Mouse (Mus musculus) heart, adult 2 months (tissue): Measurements from ENCODE around the gene Rnf180. TPM values are rescaled to one million over a fixed set of nuclear protein-coding genes. Genes with fewer than 3 reads are reported as not detected.
A peak's percentile ranks its signal among the peaks of the same experiment; 100 is the strongest.

Experiments used
- DNase-seq, 2 experiments: peaks; one replicate each; pipeline ENCODE4 v3.0.0; 2021
- H3K27ac ChIP-seq: fragments of 200-600 bp; 2 replicates; pipeline ENCODE4 v1.8.1; 2022
- H3K27me3 ChIP-seq: fragments of 200-500 bp; 2 replicates; pipeline ENCODE4 v1.6.1; 2012; ENCODE audit warnings: mild to moderate bottlenecking, low read length, inconsistent platforms, mixed read lengths; ENCODE audit not compliant: control insufficient read depth, insufficient read depth
- H3K36me3 ChIP-seq: fragments of 200-500 bp; 2 replicates; pipeline ENCODE4 v1.6.1; 2012; ENCODE audit warnings: low read length, inconsistent platforms; ENCODE audit not compliant: control insufficient read depth, insufficient read depth
- H3K4me1 ChIP-seq: fragments of 200-500 bp; 2 replicates; pipeline ENCODE4 v1.6.1; 2011; ENCODE audit warnings: low read length; ENCODE audit not compliant: control insufficient read depth, insufficient read depth
- H3K4me3 ChIP-seq: fragments of 200-600 bp; 2 replicates; pipeline ENCODE4 v1.8.1; 2022
- H3K79me2 ChIP-seq: fragments of 200-500 bp; replicated peaks from 2 replicates; pipeline ENCODE4 v1.6.1; 2012; ENCODE audit warnings: mild to moderate bottlenecking, inconsistent platforms, low read length, moderate library complexity, mixed read lengths; ENCODE audit not compliant: control insufficient read depth, insufficient read depth
- H3K9ac ChIP-seq: fragments of 200-500 bp; 2 replicates; pipeline ENCODE4 v1.6.1; 2012; ENCODE audit warnings: low read depth, mild to moderate bottlenecking, control low read depth, inconsistent platforms, low read length, mixed read lengths
- CTCF ChIP-seq: fragments of 200-600 bp; IDR thresholded peaks from 2 replicates; pipeline ENCODE4 v1.8.1; 2022; ENCODE audit warnings: antibody characterized with exemption, mild to moderate bottlenecking, moderate library complexity
- EP300 ChIP-seq: fragments of 200-500 bp; IDR thresholded peaks from 2 replicates; pipeline ENCODE4 v1.6.1; 2011; ENCODE audit warnings: low read depth, low read length, control low read depth; ENCODE audit not compliant: insufficient read depth
- POLR2A ChIP-seq: fragments of 200-500 bp; IDR thresholded peaks from 2 replicates; pipeline ENCODE4 v1.6.1; 2011; ENCODE audit warnings: mild to moderate bottlenecking, low read depth, low read length, control low read depth; ENCODE audit not compliant: insufficient read depth
- WGBS: fragments of 180-500 bp; shearing (Covaris S2); methylation state at CpG from one replicate; pipeline ENCODE4 v1.1.7; 2018; 5-methylcytosine and 5-hydroxymethylcytosine counted together
- intact Hi-C: fragments of 180-260 bp; cut with DNase I; formaldehyde crosslinking; loops from one replicate; pipeline ENCODE4 v1.15.1; 2025
- polyA plus RNA-seq: library from polyadenylated mRNA; depleted of rRNA; stranded (reverse); fragments of >200 nt; gene quantifications from 2 replicates; pipeline ENCODE4 v1.2.3, GENCODE M21; 2012
- total RNA-seq, 2 experiments: library from RNA; stranded (reverse); gene quantifications; 2 replicates each; pipeline ENCODE4 v1.2.3; 2021

Rnf180 gene
- total and polyA plus RNA-seq, 3 experiments = 0.29 to 0.89 (median 0.68) TPM

GRCm38 (mm10) chr13:105132776-105133175 lies 161.8 kb downstream of the Rnf180 start:
- Histone ChIP-seq H3K36me3 (no peaks in the 10 kb centered on the region), H3K79me2 (no peaks in the 10 kb centered on the region), H3K4me3 (no peak overlapping the region), H3K27ac (peak overlapping the region; percentile 19; the same call in 1 of the 2 replicates), H3K4me1 (peaks cover 2% of the 10 kb centered on the region; the same call in 1 of the 2 replicates), H3K27me3 (no peaks in the 10 kb centered on the region), H3K9ac (no peak overlapping the region)
- WGBS = 65% methylated on average over 2 of the region's 2 CpGs
- TF ChIP-seq POLR2A = no peak
- no peak for TF ChIP-seq EP300
- TF ChIP-seq CTCF = no peak
- DNase-seq = peak in 1 of 2 experiments; percentile 25
- intact Hi-C loops = no loop called here

- DNase-seq = no peak
- intact Hi-C loops = no loop called here
- no peak for TF ChIP-seq CTCF
- TF ChIP-seq POLR2A = no peak
- no peak for TF ChIP-seq EP300
- Histone ChIP-seq H3K79me2 (no peaks in the 10 kb centered on the region), H3K27me3 (no peaks in the 10 kb centered on the region), H3K9ac (no peak overlapping the region), H3K36me3 (no peaks in the 10 kb centered on the region), H3K4me1 (peaks cover 2% of the 10 kb centered on the region; the same call in 1 of the 2 replicates), H3K4me3 (no peak overlapping the region), H3K27ac (no peak overlapping the region; the same call in 1 of the 2 replicates)
- 73% methylated on average over 6 of the region's 6 CpGs for WGBS
Observed at GRCm38 (mm10) chr13:105132370-105132769, 162.2 kb downstream of the Rnf180 start.

- TF ChIP-seq CTCF (no peak), EP300 (no peak), POLR2A (no peak)
- no peak overlapping the region for H3K9ac ChIP-seq
- H3K79me2 ChIP-seq = no peaks in the 10 kb centered on the region
- peaks cover 2% of the 10 kb centered on the region; the same call in 1 of the 2 replicates for H3K4me1 ChIP-seq
- no peaks in the 10 kb centered on the region for H3K36me3 ChIP-seq
- 63% methylated on average over 6 of the region's 6 CpGs for WGBS
- DNase-seq = no peak
- H3K27ac ChIP-seq = peak overlapping the region; percentile 28; the same call in 1 of the 2 replicates
- no peak overlapping the region for H3K4me3 ChIP-seq
- intact Hi-C loops = no loop called here
- H3K27me3 ChIP-seq = no peaks in the 10 kb centered on the region
Observed at GRCm38 (mm10) chr13:105130080-105130479, 164.5 kb downstream of the Rnf180 start.

GRCm38 (mm10) chr13:105122092-105122491 lies 172.5 kb downstream of the Rnf180 start:
- 79% methylated on average over 3 of the region's 3 CpGs for WGBS
- no peak overlapping the region for H3K27ac ChIP-seq
- no peaks in the 10 kb centered on the region for H3K79me2 ChIP-seq
- no peak overlapping the region for H3K9ac ChIP-seq
- H3K27me3 ChIP-seq = no peaks in the 10 kb centered on the region
- no peaks in the 10 kb centered on the region for H3K36me3 ChIP-seq
- DNase-seq = no peak
- no peak overlapping the region for H3K4me3 ChIP-seq
- H3K4me1 ChIP-seq = no peaks in the 10 kb centered on the region
- intact Hi-C loops = no loop called here
- no peak for TF ChIP-seq POLR2A
- no peak for TF ChIP-seq EP300
- no peak for TF ChIP-seq CTCF

GRCm38 (mm10) chr13:105121617-105122016 lies 173.0 kb downstream of the Rnf180 start:
- intact Hi-C loops = no loop called here
- Histone ChIP-seq H3K4me1 (no peaks in the 10 kb centered on the region), H3K36me3 (no peaks in the 10 kb centered on the region), H3K79me2 (no peaks in the 10 kb centered on the region), H3K27me3 (no peaks in the 10 kb centered on the region), H3K9ac (no peak overlapping the region), H3K4me3 (no peak overlapping the region), H3K27ac (no peak overlapping the region)
- no peak for DNase-seq
- no peak for TF ChIP-seq POLR2A
- TF ChIP-seq EP300 = no peak
- TF ChIP-seq CTCF = no peak

- WGBS = 86% methylated on average over 6 of the region's 6 CpGs
- no peak for DNase-seq
- intact Hi-C loops = no loop called here
- H3K4me1 ChIP-seq = no peaks in the 10 kb centered on the region
- no peak overlapping the region for H3K4me3 ChIP-seq
- no peaks in the 10 kb centered on the region for H3K79me2 ChIP-seq
- no peaks in the 10 kb centered on the region for H3K36me3 ChIP-seq
- no peak overlapping the region for H3K27ac ChIP-seq
- no peaks in the 10 kb centered on the region for H3K27me3 ChIP-seq
- H3K9ac ChIP-seq = no peak overlapping the region
- no peak for TF ChIP-seq POLR2A
- no peak for TF ChIP-seq EP300
- TF ChIP-seq CTCF = no peak
Observed at GRCm38 (mm10) chr13:105111599-105111998, 183.0 kb downstream of the Rnf180 start.
